Mouse (Mus musculus) myocyte (in vitro differentiated cells): Measurements from ENCODE around the gene Ncoa4. TPM values are rescaled to one million over a fixed set of nuclear protein-coding genes. Genes with fewer than 3 reads are reported as not detected.

Source experiments
- H3K27me3 ChIP-seq: one replicate; pipeline ENCODE4 v1.6.1; 2011; ENCODE audit not compliant: control insufficient read depth, insufficient read depth, insufficient read length
- H3K36me3 ChIP-seq: one replicate; pipeline ENCODE4 v1.6.1; 2011; ENCODE audit not compliant: control insufficient read depth, insufficient read depth
- H3K4me2 ChIP-seq: one replicate; pipeline ENCODE4 v1.6.1; 2011; ENCODE audit warnings: low read depth, control low read depth
- H3K4me3 ChIP-seq: one replicate; pipeline ENCODE4 v1.5.1; 2011; ENCODE audit warnings: mild to moderate bottlenecking, control low read depth, moderate library complexity
- H3K79me2 ChIP-seq: one replicate; pipeline ENCODE4 v1.6.1; 2011; ENCODE audit not compliant: control insufficient read depth, insufficient read depth
- H3ac ChIP-seq: one replicate; pipeline ENCODE4 v1.6.1; 2011; ENCODE audit not compliant: control insufficient read depth, insufficient read length
- CEBPB ChIP-seq: IDR thresholded peaks from 2 replicates; pipeline ENCODE4 v1.6.1; 2011; ENCODE audit warnings: mild to moderate bottlenecking, moderate library complexity; ENCODE audit not compliant: poor library complexity, insufficient read depth, severe bottlenecking
- E2F4 ChIP-seq: IDR thresholded peaks from one replicate; pipeline ENCODE4 v1.6.1; 2011; ENCODE audit warnings: mild to moderate bottlenecking, control low read depth, moderate library complexity; ENCODE audit not compliant: insufficient read depth
- MAX ChIP-seq: IDR thresholded peaks from one replicate; pipeline ENCODE4 v1.6.1; 2011; ENCODE audit warnings: low read depth, mild to moderate bottlenecking, control low read depth
- MYOD1 ChIP-seq, 3 experiments: IDR thresholded peaks; one replicate each; pipeline ENCODE4 v1.6.1; 2011; ENCODE audit warnings: control low read depth in 2 of 3, low read depth in 2 of 3, mild to moderate bottlenecking in 2 of 3, moderate library complexity in 1 of 3; ENCODE audit not compliant: insufficient read length in 2 of 3, control insufficient read depth in 1 of 3
- MYOG ChIP-seq, 3 experiments: IDR thresholded peaks; one replicate each; pipeline ENCODE4 v1.6.1; 2011; ENCODE audit warnings: control low read depth in 2 of 3, low read depth in 2 of 3, mild to moderate bottlenecking in 2 of 3; ENCODE audit not compliant: insufficient read length in 2 of 3, control insufficient read depth in 1 of 3, insufficient read depth in 1 of 3
- POLR2A ChIP-seq: IDR thresholded peaks from one replicate; pipeline ENCODE4 v1.6.1; 2011; ENCODE audit warnings: low read depth, mild to moderate bottlenecking, control low read depth, moderate library complexity; ENCODE audit not compliant: insufficient read length
- POLR2AphosphoS2 ChIP-seq: IDR thresholded peaks from one replicate; pipeline ENCODE4 v1.6.1; 2011; ENCODE audit warnings: low read depth, control low read depth; ENCODE audit not compliant: insufficient read length
- REST ChIP-seq: IDR thresholded peaks from one replicate; pipeline ENCODE4 v1.6.1; 2011; ENCODE audit warnings: mild to moderate bottlenecking, control low read depth, moderate library complexity; ENCODE audit not compliant: insufficient read depth, insufficient read length
- SRF ChIP-seq: IDR thresholded peaks from one replicate; pipeline ENCODE4 v1.6.1; 2011; ENCODE audit warnings: low read depth; ENCODE audit not compliant: control insufficient read depth, insufficient read length
- TCF12 ChIP-seq: IDR thresholded peaks from one replicate; pipeline ENCODE4 v1.6.1; 2011; ENCODE audit warnings: mild to moderate bottlenecking, control low read depth; ENCODE audit not compliant: poor library complexity, insufficient read depth, severe bottlenecking
- TCF3 ChIP-seq: IDR thresholded peaks from one replicate; pipeline ENCODE4 v1.6.1; 2011; ENCODE audit warnings: low read depth, control low read depth; ENCODE audit not compliant: insufficient read length
- USF1 ChIP-seq: IDR thresholded peaks from one replicate; pipeline ENCODE4 v1.6.1; 2011; ENCODE audit warnings: low read depth, mild to moderate bottlenecking, control low read depth, moderate library complexity
- polyA plus RNA-seq: library from polyadenylated mRNA; unstranded; fragments of >200 nt; fragmentation: generic; extraction: Trizol; gene quantifications from one replicate; pipeline ENCODE4 v1.2.1, GENCODE M21; 2012; ENCODE audit warnings: missing spikeins

Gene Ncoa4
- polyA plus RNA-seq, 1 experiment: 20.2 TPM

- peak; percentile 6 for TF ChIP-seq POLR2A
- no peak for TF ChIP-seq SRF
- Histone ChIP-seq H3K36me3 (peaks cover 32% of the 10 kb centered on the region), H3K4me2 (peak overlapping the region; percentile 91), H3K79me2 (peaks cover 88% of the 10 kb centered on the region), H3K27me3 (no peaks in the 10 kb centered on the region), H3K4me3 (peak overlapping the region; percentile 89), H3ac (peak overlapping the region; percentile 99)
Observed at GRCm38 (mm10) chr14:32201354-32201753, 41.7 kb downstream of the Ncoa4 start.

DNA sequence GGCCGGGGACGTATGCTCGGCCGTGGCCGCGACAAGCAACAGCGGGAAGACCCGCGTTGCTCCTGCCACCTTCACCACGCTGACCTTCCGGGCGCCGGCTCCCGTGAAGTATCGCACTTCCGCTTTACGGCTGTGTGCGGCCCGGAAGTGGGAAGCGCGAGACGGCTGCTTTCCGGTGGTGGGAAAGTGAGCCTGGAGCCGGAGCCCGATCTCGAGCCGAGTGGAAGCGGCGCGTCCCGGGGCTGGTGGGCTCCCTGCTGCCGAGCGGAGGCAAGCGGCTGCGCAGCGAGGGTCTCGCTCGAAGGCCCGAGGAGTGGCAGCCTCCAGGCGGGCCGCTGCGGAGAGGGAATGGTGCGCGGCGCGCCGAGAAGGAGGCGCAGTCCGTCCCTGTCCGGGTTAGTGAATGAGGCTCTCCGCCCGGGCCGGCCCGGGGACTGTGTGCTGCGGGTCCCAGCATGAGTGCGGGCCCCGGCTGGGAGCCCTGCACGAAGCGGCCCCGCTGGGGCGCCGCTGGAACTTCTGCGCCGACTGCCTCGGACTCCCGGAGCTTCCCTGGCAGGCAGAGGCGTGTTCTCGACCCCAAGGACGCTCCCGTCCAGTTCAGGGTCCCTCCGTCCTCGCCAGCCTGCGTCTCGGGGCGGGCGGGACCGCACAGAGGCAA is 42.3 kb downstream of the Ncoa4 start, which contains the start of the genes Timm23 and Parg:
TSS of gene Timm23 (minus strand) at position 108 of the 661 bp plus-strand sequence.
TSS of gene Parg (plus strand) at position 159 of the 661 bp plus-strand sequence.
- TF ChIP-seq POLR2A (peak; percentile 63), REST (no peak), E2F4 (no peak), TCF12 (no peak)
- H3K4me2 ChIP-seq: peak within 1 kb of the TSS; percentile 97
- no peaks in the 10 kb centered on the region for H3K27me3 ChIP-seq
- peaks cover 27% of the 10 kb centered on the region for H3K36me3 ChIP-seq
- H3ac ChIP-seq: peak within 1 kb of the TSS; percentile 99
- H3K79me2 ChIP-seq: peaks cover 86% of the 10 kb centered on the region
- H3K4me3 ChIP-seq: peak within 1 kb of the TSS; percentile 89

GRCm38 (mm10) chr14:32226601-32227000 is 66.9 kb downstream of the Ncoa4 start:
- no peak overlapping the region for H3K4me3 ChIP-seq
- TF ChIP-seq E2F4 (no peak), SRF (no peak), MAX (no peak), POLR2A (no peak), REST (no peak), USF1 (no peak), POLR2AphosphoS2 (no peak), MYOD1 (IDR thresholded peaks at IDR 0.05; ENCODE audit: control insufficient read depth in 1 of 3, insufficient read length in 2 of 3, low read depth in 2 of 3) (no peak), TCF3 (no peak)
- H3ac ChIP-seq: no peak overlapping the region
- peaks cover 13% of the 10 kb centered on the region for H3K36me3 ChIP-seq
- H3K79me2 ChIP-seq: no peaks in the 10 kb centered on the region
- H3K27me3 ChIP-seq: no peaks in the 10 kb centered on the region
- H3K4me2 ChIP-seq: no peak overlapping the region

- Histone ChIP-seq H3K79me2 (no peaks in the 10 kb centered on the region), H3K27me3 (no peaks in the 10 kb centered on the region), H3K4me3 (no peak overlapping the region), H3K4me2 (no peak overlapping the region), H3ac (no peak overlapping the region), H3K36me3 (peaks cover 18% of the 10 kb centered on the region)
- TF ChIP-seq E2F4 (no peak), MAX (no peak), MYOD1 (IDR thresholded peaks at IDR 0.05; ENCODE audit: control insufficient read depth in 1 of 3, insufficient read length in 2 of 3, low read depth in 2 of 3) (no peak), POLR2A (no peak), USF1 (no peak), MYOG (IDR thresholded peaks at IDR 0.05; ENCODE audit: control insufficient read depth in 1 of 3, insufficient read depth in 1 of 3, insufficient read length in 2 of 3, low read depth in 2 of 3) (no peak), TCF3 (no peak), TCF12 (no peak), CEBPB (no peak), POLR2AphosphoS2 (no peak), SRF (no peak), REST (no peak)
Observed at GRCm38 (mm10) chr14:32228996-32229395, 69.3 kb downstream of the Ncoa4 start.

Other genes starting within 250 kb of the Ncoa4 start
- gene Galnt15, start 130.9 kb upstream of the Ncoa4 start, polyA plus RNA-seq: not detected
- 24.8 TPM for gene Oxnad1, start 74.5 kb upstream of the Ncoa4 start, polyA plus RNA-seq
- gene Dph3, start 74.1 kb upstream of the Ncoa4 start, polyA plus RNA-seq: 72.2 TPM
- not detected for gene Msmb, start 17.8 kb upstream of the Ncoa4 start, polyA plus RNA-seq
- 242 TPM for gene Timm23, start 42.0 kb downstream of the Ncoa4 start, polyA plus RNA-seq
- gene Parg, start 42.1 kb downstream of the Ncoa4 start, polyA plus RNA-seq: 10.5 TPM
- gene Ogdhl, start 162.2 kb downstream of the Ncoa4 start, polyA plus RNA-seq: 3.7 TPM
- not detected for gene 1700024G13Rik, start 228.5 kb downstream of the Ncoa4 start, polyA plus RNA-seq